28 mouse cellular contexts compared by ENCODE assay signal in the genomic region with DNA sequence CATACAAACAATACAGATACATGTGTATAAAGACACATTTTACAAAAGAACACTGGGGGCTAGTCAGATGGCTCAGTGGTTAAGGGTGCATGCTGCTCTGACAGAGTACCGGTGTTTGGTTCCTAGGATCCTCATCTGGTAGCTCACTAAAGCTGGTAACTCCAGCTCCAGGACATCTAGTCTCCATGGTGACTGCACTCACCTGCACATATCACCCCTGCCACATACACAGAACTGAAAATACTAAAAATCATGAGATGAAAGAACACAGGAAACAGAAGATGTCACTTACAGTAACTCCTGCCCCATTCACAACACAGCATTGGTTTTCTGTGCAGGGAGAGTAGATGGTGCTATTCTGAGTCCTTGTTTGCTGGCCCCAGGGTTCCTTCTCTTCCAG. TPM values are rescaled to one million over a fixed set of nuclear protein-coding genes. Genes with fewer than 3 reads are reported as not detected.
"Had no signal": no experiment of that assay in that cellular context is flagged by ENCODE, and none has a peak within 500 bp of the region (broad histone marks: within the 10 kb centered on the region; RNA-seq: fewer than 3 reads in every experiment).

No protein-coding gene starts in this region.

- ATAC-seq: hindbrain, embryonic 16.5 days; intestine, embryonic 16.5 days; liver, embryonic 12.5 days had no signal

- H3K27ac ChIP-seq: heart, embryonic 10.5 days; hindbrain, embryonic 10.5 days; hindbrain, embryonic 12.5 days; hindbrain, embryonic 14.5 days; layer of hippocampus, adult 2 months; left cerebral cortex, adult 2 months; limb, embryonic 10.5 days; limb, embryonic 12.5 days; liver, embryonic 12.5 days had no signal

- H3K4me1 ChIP-seq: heart, embryonic 12.5 days; hindbrain, embryonic 10.5 days; hindbrain, embryonic 12.5 days; limb, embryonic 10.5 days; limb, embryonic 12.5 days had no signal

- H3K4me2 ChIP-seq: heart, embryonic 12.5 days; hindbrain, embryonic 12.5 days; hindbrain, embryonic 14.5 days; limb, embryonic 12.5 days; liver, embryonic 12.5 days had no signal

- H3K27me3 ChIP-seq: heart, embryonic 12.5 days; hindbrain, embryonic 12.5 days; limb, embryonic 12.5 days; liver, embryonic 12.5 days had no signal

- H3K9ac ChIP-seq: heart, embryonic 12.5 days; hindbrain, embryonic 12.5 days; hindbrain, embryonic 14.5 days; limb, embryonic 12.5 days; liver, embryonic 12.5 days had no signal

- H3K4me3 ChIP-seq: heart, embryonic 10.5 days; heart, embryonic 12.5 days; hindbrain, embryonic 10.5 days; hindbrain, embryonic 12.5 days; layer of hippocampus, adult 2 months; left cerebral cortex, adult 2 months; limb, embryonic 10.5 days; limb, embryonic 12.5 days; liver, embryonic 12.5 days had no signal

- H3K36me3 ChIP-seq: heart, embryonic 10.5 days; heart, embryonic 12.5 days; hindbrain, embryonic 10.5 days; hindbrain, embryonic 12.5 days; limb, embryonic 10.5 days; limb, embryonic 12.5 days; liver, embryonic 12.5 days had no signal

- DNase-seq: gastrocnemius, postnatal 14 days; heart, adult 18-20 months; heart, postnatal 10 days; heart, postnatal 4 days; kidney, adult 11 months; kidney, adult 2 months; kidney, postnatal 10 days; kidney, postnatal 4 days had no signal

- H3K9me3 ChIP-seq: heart, embryonic 10.5 days; heart, embryonic 12.5 days; hindbrain, embryonic 12.5 days; limb, embryonic 10.5 days; limb, embryonic 12.5 days; liver, embryonic 12.5 days had no signal

RNA-seq across cellular contexts. Expression of gene B430306N03Rik, which starts 2.7 kb away (rescaled TPM):
- total RNA-seq: gastrocnemius, adult 8-10 months; layer of hippocampus, adult 2 months; layer of hippocampus, postnatal 10 days had no signal
- polyA plus RNA-seq: hindbrain, embryonic 12.5 days; limb, embryonic 10.5 days had no signal

RNA-seq across cellular contexts. Expression of gene Treml2, which starts 19.4 kb away (rescaled TPM):
- polyA plus RNA-seq: hindbrain, embryonic 16.5 days; kidney, embryonic 14.5 days had no signal

RNA-seq across cellular contexts. Expression of gene Treml1, which starts 41.0 kb away (rescaled TPM):
- total RNA-seq: gastrocnemius, adult 8-10 months; gastrocnemius, postnatal 14 days; layer of hippocampus, adult 2 months; layer of hippocampus, postnatal 10 days; layer of hippocampus, postnatal 25 days; liver, adult 2 months had no signal

RNA-seq across cellular contexts. Expression of gene Treml4, which starts 54.6 kb away (rescaled TPM):
- total RNA-seq: gastrocnemius, adult 18-20 months; gastrocnemius, adult 8-10 months; gastrocnemius, postnatal 14 days; layer of hippocampus, adult 2 months; layer of hippocampus, postnatal 10 days; layer of hippocampus, postnatal 25 days; left cerebral cortex, postnatal 14 days; left cerebral cortex, postnatal 36 days had no signal
- polyA plus RNA-seq: hindbrain, embryonic 10.5 days; hindbrain, embryonic 12.5 days; limb, embryonic 10.5 days; limb, embryonic 12.5 days had no signal
